Mouse (Mus musculus): ENCODE measurements at regions not wholly inside any gene's neighbourhood (a gene's known extent, or its start where the extent isn't known, plus 50 kb on each side); places are given as distances from the start of the nearest gene placed in this dataset.

DNA sequence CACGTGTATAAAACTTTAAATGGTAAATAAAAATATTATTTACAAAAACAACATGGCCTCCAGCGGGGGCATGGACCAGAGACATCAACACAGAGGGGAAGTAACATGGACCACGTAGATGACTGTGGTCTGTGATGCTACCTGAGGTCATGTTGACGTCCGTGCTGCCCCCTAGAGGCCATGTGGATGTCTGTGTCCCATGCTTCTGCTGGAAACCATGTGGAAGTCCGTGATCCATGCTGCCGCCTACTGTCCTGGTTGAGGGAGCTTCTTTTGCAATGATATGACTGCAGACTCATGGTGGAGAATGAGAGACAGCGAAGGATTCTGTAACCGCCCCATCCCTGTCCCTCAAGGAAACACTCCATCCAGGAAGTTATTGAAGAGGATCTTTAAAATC, 108.5 kb upstream of the Qrfpr start:
- peak; percentile 58 for TF ChIP-seq CTCF (IDR thresholded peaks at IDR 0.05)

DNA sequence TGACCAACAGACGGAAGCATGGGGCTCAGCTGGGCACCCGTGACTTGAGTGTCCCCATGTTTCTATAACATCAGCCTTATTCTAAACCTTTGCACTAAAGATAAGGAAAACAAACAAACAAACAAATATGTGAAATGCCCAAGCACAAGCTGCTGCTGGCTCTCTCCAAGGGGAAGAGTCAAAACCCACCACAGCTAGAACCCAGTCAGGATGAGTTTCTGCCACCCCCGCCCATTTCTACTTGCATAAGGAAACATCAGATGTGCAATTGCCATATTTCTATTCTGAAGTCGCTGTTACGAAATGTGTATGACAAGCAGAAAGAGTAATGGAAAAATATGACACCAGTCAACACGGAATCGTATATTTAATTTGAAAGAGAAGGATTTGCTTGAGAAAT, 107.5 kb upstream of the Qrfpr start:
- Histone ChIP-seq H3K9ac (replicated peaks; ENCODE audit: low read length, poor library complexity, severe bottlenecking) (no peak overlapping the region), H3K9me3 (ENCODE audit: low read length) (no peaks in the 10 kb centered on the region), H3K36me3 (ENCODE audit: insufficient read depth, low read length) (no peaks in the 10 kb centered on the region), H3K27me3 (ENCODE audit: insufficient read depth, low read length) (no peaks in the 10 kb centered on the region), H3K4me1 (ENCODE audit: insufficient read depth, low read length) (no peaks in the 10 kb centered on the region), H3K4me3 (ENCODE audit: low read depth, low read length) (no peak overlapping the region), H3K4me2 (ENCODE audit: low read depth, low read length, poor library complexity, severe bottlenecking) (no peak overlapping the region), H3K27ac (ENCODE audit: low read depth, low read length) (no peak overlapping the region)
- WGBS, result 90% methylated on average over 7 of the region's 7 CpGs
- no peak for ATAC-seq (ENCODE audit: low FRiP score)
- DNase-seq (ENCODE audit: low spot score), result no peak
- TF ChIP-seq CTCF (IDR thresholded peaks at IDR 0.05), result no peak

More for the DNA sequence above, 108.5 kb upstream of the Qrfpr start:
- DNase-seq (ENCODE audit: low spot score), result peak; percentile 48
- ATAC-seq (ENCODE audit: low FRiP score), result no peak
- no peaks in the 10 kb centered on the region for H3K27me3 ChIP-seq (ENCODE audit: insufficient read depth, low read length)
- H3K9ac ChIP-seq (replicated peaks; ENCODE audit: low read length, poor library complexity, severe bottlenecking), result no peak overlapping the region
- H3K4me1 ChIP-seq (ENCODE audit: insufficient read depth, low read length), result no peaks in the 10 kb centered on the region
- no peaks in the 10 kb centered on the region for H3K9me3 ChIP-seq (ENCODE audit: low read length)
- H3K4me2 ChIP-seq (ENCODE audit: low read depth, low read length, poor library complexity, severe bottlenecking), result no peak overlapping the region
- 23% methylated on average over 9 of the region's 9 CpGs for WGBS
- H3K36me3 ChIP-seq (ENCODE audit: insufficient read depth, low read length), result no peaks in the 10 kb centered on the region
- no peak overlapping the region for H3K27ac ChIP-seq (ENCODE audit: low read depth, low read length)
- H3K4me3 ChIP-seq (ENCODE audit: low read depth, low read length), result no peak overlapping the region

DNA sequence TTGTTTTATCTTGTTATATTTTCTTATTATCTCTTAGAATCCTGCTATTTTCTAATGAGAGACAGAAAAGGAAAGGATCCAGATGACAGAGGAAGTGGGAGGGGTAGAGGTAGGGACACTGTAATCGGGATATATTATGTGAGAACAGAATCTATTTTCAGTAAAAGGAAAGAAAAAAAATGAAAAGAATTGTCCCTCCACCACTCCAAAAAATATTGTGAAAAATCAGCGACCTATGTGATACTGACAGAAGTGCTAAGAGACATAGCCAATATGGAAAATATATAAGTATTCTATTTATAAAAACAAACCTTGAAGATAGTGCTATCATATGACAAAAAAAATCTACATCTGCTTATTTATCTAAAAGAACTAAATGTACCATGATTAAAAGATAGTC, 106.8 kb upstream of the Qrfpr start:
- Histone ChIP-seq H3K9ac (replicated peaks; ENCODE audit: low read length, poor library complexity, severe bottlenecking) (no peak overlapping the region), H3K36me3 (ENCODE audit: insufficient read depth, low read length) (no peaks in the 10 kb centered on the region), H3K27ac (ENCODE audit: low read depth, low read length) (no peak overlapping the region), H3K27me3 (ENCODE audit: insufficient read depth, low read length) (no peaks in the 10 kb centered on the region), H3K4me1 (ENCODE audit: insufficient read depth, low read length) (no peaks in the 10 kb centered on the region), H3K9me3 (ENCODE audit: low read length) (no peaks in the 10 kb centered on the region), H3K4me3 (ENCODE audit: low read depth, low read length) (no peak overlapping the region), H3K4me2 (ENCODE audit: low read depth, low read length, poor library complexity, severe bottlenecking) (no peak overlapping the region)
- TF ChIP-seq CTCF (IDR thresholded peaks at IDR 0.05), result no peak
- ATAC-seq (ENCODE audit: low FRiP score), result no peak
- WGBS, result 91% methylated on average over 2 of the region's 2 CpGs
- DNase-seq (ENCODE audit: low spot score), result no peak

DNA sequence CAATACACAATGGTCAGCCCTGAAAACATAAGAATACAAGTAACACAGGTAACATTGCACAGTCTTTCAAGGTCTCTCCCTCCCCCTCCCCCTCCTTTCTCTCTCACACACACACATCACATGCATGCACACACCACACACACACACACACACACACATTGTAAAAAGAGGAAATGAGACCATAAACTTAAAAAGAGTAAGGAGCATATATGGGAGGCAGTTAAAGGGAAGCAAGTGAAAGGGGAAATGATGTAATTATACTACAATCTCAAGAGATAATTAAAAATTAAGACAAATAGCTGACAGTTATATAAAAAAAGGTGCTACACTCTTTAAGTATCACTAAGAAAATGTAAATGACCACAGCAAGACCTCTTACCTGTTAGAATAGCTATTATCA, 96.5 kb upstream of the Qrfpr start:
- Histone ChIP-seq H3K9ac (replicated peaks; ENCODE audit: low read length, poor library complexity, severe bottlenecking) (no peak overlapping the region), H3K36me3 (ENCODE audit: insufficient read depth, low read length) (no peaks in the 10 kb centered on the region), H3K4me2 (ENCODE audit: low read depth, low read length, poor library complexity, severe bottlenecking) (no peak overlapping the region), H3K9me3 (ENCODE audit: low read length) (0 out of 2 replicates have a peak, but pooled peaks cover 2% of the 10 kb centered on the region), H3K27ac (ENCODE audit: low read depth, low read length) (no peak overlapping the region), H3K4me3 (ENCODE audit: low read depth, low read length) (no peak overlapping the region), H3K27me3 (ENCODE audit: insufficient read depth, low read length) (no peaks in the 10 kb centered on the region), H3K4me1 (ENCODE audit: insufficient read depth, low read length) (no peaks in the 10 kb centered on the region)
- TF ChIP-seq CTCF (IDR thresholded peaks at IDR 0.05), result no peak
- ATAC-seq (ENCODE audit: low FRiP score) (no peak), DNase-seq (ENCODE audit: low spot score) (no peak)

DNA sequence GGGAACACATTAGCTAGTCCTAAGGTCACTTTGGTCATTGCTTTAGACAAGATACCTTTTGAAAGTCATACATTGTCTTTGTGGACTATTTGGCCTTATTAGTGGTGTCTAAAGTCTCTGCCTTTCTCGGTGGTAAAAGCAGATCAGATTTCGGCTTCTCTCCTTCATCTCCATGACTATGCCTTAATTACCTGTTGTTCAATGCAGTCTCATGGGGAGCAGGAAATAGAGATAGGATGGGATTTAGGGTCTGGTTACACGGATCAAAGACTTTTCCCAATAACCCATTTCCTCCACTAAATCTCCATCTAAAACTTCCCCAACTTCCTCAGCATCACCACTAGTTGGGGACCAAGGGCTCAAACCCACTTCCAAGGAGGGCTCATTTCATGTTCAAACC, 89.2 kb upstream of the Qrfpr start:
- no peak overlapping the region for H3K27ac ChIP-seq (ENCODE audit: low read depth, low read length)
- DNase-seq (ENCODE audit: low spot score) (no peak), ATAC-seq (ENCODE audit: low FRiP score) (no peak)
- H3K9ac ChIP-seq (replicated peaks; ENCODE audit: low read length, poor library complexity, severe bottlenecking), result no peak overlapping the region
- 17% methylated on average over 3 of the region's 3 CpGs for WGBS
- H3K9me3 ChIP-seq (ENCODE audit: low read length), result no peaks in the 10 kb centered on the region
- no peak overlapping the region for H3K4me2 ChIP-seq (ENCODE audit: low read depth, low read length, poor library complexity, severe bottlenecking)
- no peak overlapping the region for H3K4me3 ChIP-seq (ENCODE audit: low read depth, low read length)
- H3K36me3 ChIP-seq (ENCODE audit: insufficient read depth, low read length), result no peaks in the 10 kb centered on the region
- TF ChIP-seq CTCF (IDR thresholded peaks at IDR 0.05), result no peak
- H3K27me3 ChIP-seq (ENCODE audit: insufficient read depth, low read length), result no peaks in the 10 kb centered on the region
- H3K4me1 ChIP-seq (ENCODE audit: insufficient read depth, low read length), result peaks cover 3% of the 10 kb centered on the region; the same call in 1 of the 2 replicates

DNA sequence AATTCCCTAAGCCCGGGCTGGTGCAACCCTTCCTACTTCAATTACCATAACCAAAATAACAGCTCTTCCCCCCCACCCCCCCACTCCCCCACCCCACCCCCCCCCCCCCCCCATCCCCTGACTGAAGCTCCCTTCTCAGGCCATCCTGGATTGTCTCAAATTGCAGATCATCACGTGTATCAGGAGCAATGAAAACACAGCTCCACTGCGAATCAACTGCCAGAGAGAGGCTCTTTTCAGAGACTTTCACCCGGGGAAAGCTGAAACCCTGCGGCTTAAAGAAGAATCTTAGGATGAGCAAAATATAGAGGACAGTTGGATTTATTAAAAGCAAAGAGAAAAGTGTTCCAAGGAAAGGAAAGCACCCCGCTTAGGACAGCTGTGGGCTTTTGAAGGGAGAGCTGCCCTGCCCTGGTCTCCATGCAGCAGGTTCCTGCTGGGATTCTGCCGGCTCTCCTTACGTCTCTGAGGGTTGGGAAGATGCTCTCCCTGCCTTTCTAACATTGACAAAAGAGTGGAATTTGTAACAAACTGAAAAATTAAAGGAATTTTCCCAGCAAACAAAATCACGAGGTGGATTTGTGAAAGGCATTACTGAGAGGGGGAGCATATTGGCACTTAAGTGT, 88.6 kb upstream of the Qrfpr start:
- TF ChIP-seq CTCF (IDR thresholded peaks at IDR 0.05), result no peak
- Histone ChIP-seq H3K27ac (ENCODE audit: low read depth, low read length) (no peak overlapping the region), H3K9ac (replicated peaks; ENCODE audit: low read length, poor library complexity, severe bottlenecking) (no peak overlapping the region), H3K9me3 (ENCODE audit: low read length) (no peaks in the 10 kb centered on the region), H3K4me3 (ENCODE audit: low read depth, low read length) (no peak overlapping the region), H3K4me1 (ENCODE audit: insufficient read depth, low read length) (peaks cover 3% of the 10 kb centered on the region; the same call in 1 of the 2 replicates), H3K27me3 (ENCODE audit: insufficient read depth, low read length) (no peaks in the 10 kb centered on the region), H3K36me3 (ENCODE audit: insufficient read depth, low read length) (no peaks in the 10 kb centered on the region), H3K4me2 (ENCODE audit: low read depth, low read length, poor library complexity, severe bottlenecking) (peak overlapping the region; percentile 30)
- DNase-seq (ENCODE audit: low spot score), result no peak
- no peak for ATAC-seq (ENCODE audit: low FRiP score)
- WGBS, result 2% methylated on average over 9 of the region's 9 CpGs

Measured in midbrain, postnatal 0 days (tissue).